Mouse (Mus musculus): ENCODE data around the gene Cstad. TPM values are rescaled to one million over a fixed set of nuclear protein-coding genes. Genes with fewer than 3 reads are reported as not detected.
A peak's percentile ranks its signal among the peaks of the same experiment; 100 is the strongest.

The Cstad gene
- polyA plus RNA-seq, 1 experiment: 0.47 TPM

- H3ac ChIP-seq (ENCODE audit: control insufficient read depth, insufficient read length, low read depth): no peak overlapping the region
- no peaks in the 10 kb centered on the region for H3K36me3 ChIP-seq (ENCODE audit: control insufficient read depth, insufficient read depth)
- no peaks in the 10 kb centered on the region for H3K79me3 ChIP-seq (ENCODE audit: low read depth)
- H3K79me2 ChIP-seq (ENCODE audit: control insufficient read depth, insufficient read depth): no peaks in the 10 kb centered on the region
- TF ChIP-seq FOSL1 (IDR thresholded peaks at IDR 0.05; ENCODE audit: insufficient read depth, low read length, poor library complexity, severe bottlenecking) (no peak), CEBPB (IDR thresholded peaks at IDR 0.05; ENCODE audit: low read depth) (no peak), CTCF (IDR thresholded peaks at IDR 0.05; ENCODE audit: control insufficient read depth, insufficient read depth, insufficient read length) (no peak), MAX (IDR thresholded peaks at IDR 0.05) (no peak), USF1 (IDR thresholded peaks at IDR 0.05; ENCODE audit: low read depth) (no peak), MYOD1 (IDR thresholded peaks at IDR 0.05; ENCODE audit: control insufficient read depth, insufficient read length, low read depth) (no peak), MYOG (IDR thresholded peaks at IDR 0.05; ENCODE audit: control insufficient read depth, extremely low read depth, insufficient read length) (no peak)
- H3K27me3 ChIP-seq (ENCODE audit: control insufficient read depth, insufficient read depth, insufficient read length): no peaks in the 10 kb centered on the region
- no peak overlapping the region for H3K4me3 ChIP-seq (ENCODE audit: insufficient read depth, poor library complexity, severe bottlenecking)
Observed at GRCm38 (mm10) chr2:30623873-30624272, 29.0 kb downstream of the Cstad start.

GRCm38 (mm10) chr2:30625296-30625826 lies 30.5 kb downstream of the Cstad start:
- no peaks in the 10 kb centered on the region for H3K36me3 ChIP-seq (ENCODE audit: control insufficient read depth, insufficient read depth)
- H3ac ChIP-seq (ENCODE audit: control insufficient read depth, insufficient read length, low read depth): no peak overlapping the region
- no peak for TF ChIP-seq FOSL1 (IDR thresholded peaks at IDR 0.05; ENCODE audit: insufficient read depth, low read length, poor library complexity, severe bottlenecking)
- no peak for TF ChIP-seq MAX (IDR thresholded peaks at IDR 0.05)
- TF ChIP-seq MYOD1 (IDR thresholded peaks at IDR 0.05; ENCODE audit: control insufficient read depth, insufficient read length, low read depth): no peak
- no peak for TF ChIP-seq CTCF (IDR thresholded peaks at IDR 0.05; ENCODE audit: control insufficient read depth, insufficient read depth, insufficient read length)
- TF ChIP-seq USF1 (IDR thresholded peaks at IDR 0.05; ENCODE audit: low read depth): no peak
- TF ChIP-seq CEBPB (IDR thresholded peaks at IDR 0.05; ENCODE audit: low read depth): no peak
- no peak for TF ChIP-seq MYOG (IDR thresholded peaks at IDR 0.05; ENCODE audit: control insufficient read depth, extremely low read depth, insufficient read length)
- H3K27me3 ChIP-seq (ENCODE audit: control insufficient read depth, insufficient read depth, insufficient read length): no peaks in the 10 kb centered on the region
- no peaks in the 10 kb centered on the region for H3K79me3 ChIP-seq (ENCODE audit: low read depth)
- no peak overlapping the region for H3K4me3 ChIP-seq (ENCODE audit: insufficient read depth, poor library complexity, severe bottlenecking)
- H3K79me2 ChIP-seq (ENCODE audit: control insufficient read depth, insufficient read depth): no peaks in the 10 kb centered on the region

GRCm38 (mm10) chr2:30626058-30626675 lies 31.3 kb downstream of the Cstad start:
- Histone ChIP-seq H3ac (ENCODE audit: control insufficient read depth, insufficient read length, low read depth) (no peak overlapping the region), H3K27me3 (ENCODE audit: control insufficient read depth, insufficient read depth, insufficient read length) (no peaks in the 10 kb centered on the region), H3K36me3 (ENCODE audit: control insufficient read depth, insufficient read depth) (no peaks in the 10 kb centered on the region), H3K4me3 (ENCODE audit: insufficient read depth, poor library complexity, severe bottlenecking) (no peak overlapping the region), H3K79me2 (ENCODE audit: control insufficient read depth, insufficient read depth) (no peaks in the 10 kb centered on the region), H3K79me3 (ENCODE audit: low read depth) (no peaks in the 10 kb centered on the region)
- TF ChIP-seq MYOD1 (IDR thresholded peaks at IDR 0.05; ENCODE audit: control insufficient read depth, insufficient read length, low read depth) (no peak), MYOG (IDR thresholded peaks at IDR 0.05; ENCODE audit: control insufficient read depth, extremely low read depth, insufficient read length) (no peak), CTCF (IDR thresholded peaks at IDR 0.05; ENCODE audit: control insufficient read depth, insufficient read depth, insufficient read length) (no peak)

GRCm38 (mm10) chr2:30627338-30627737 lies 32.5 kb downstream of the Cstad start:
- no peaks in the 10 kb centered on the region for H3K36me3 ChIP-seq (ENCODE audit: control insufficient read depth, insufficient read depth)
- H3ac ChIP-seq (ENCODE audit: control insufficient read depth, insufficient read length, low read depth): no peak overlapping the region
- no peaks in the 10 kb centered on the region for H3K79me2 ChIP-seq (ENCODE audit: control insufficient read depth, insufficient read depth)
- H3K4me3 ChIP-seq (ENCODE audit: insufficient read depth, poor library complexity, severe bottlenecking): no peak overlapping the region
- TF ChIP-seq MYOG (IDR thresholded peaks at IDR 0.05; ENCODE audit: control insufficient read depth, extremely low read depth, insufficient read length): no peak
- no peak for TF ChIP-seq MYOD1 (IDR thresholded peaks at IDR 0.05; ENCODE audit: control insufficient read depth, insufficient read length, low read depth)
- no peaks in the 10 kb centered on the region for H3K27me3 ChIP-seq (ENCODE audit: control insufficient read depth, insufficient read depth, insufficient read length)
- no peaks in the 10 kb centered on the region for H3K79me3 ChIP-seq (ENCODE audit: low read depth)

GRCm38 (mm10) chr2:30628374-30628773 lies 33.5 kb downstream of the Cstad start:
- no peaks in the 10 kb centered on the region for H3K27me3 ChIP-seq (ENCODE audit: control insufficient read depth, insufficient read depth, insufficient read length)
- H3K79me2 ChIP-seq (ENCODE audit: control insufficient read depth, insufficient read depth): no peaks in the 10 kb centered on the region
- TF ChIP-seq FOSL1 (IDR thresholded peaks at IDR 0.05; ENCODE audit: insufficient read depth, low read length, poor library complexity, severe bottlenecking) (peak; percentile 24), MYOG (IDR thresholded peaks at IDR 0.05; ENCODE audit: control insufficient read depth, extremely low read depth, insufficient read length) (no peak), MYOD1 (IDR thresholded peaks at IDR 0.05; ENCODE audit: control insufficient read depth, insufficient read length, low read depth) (peak; percentile 48)
- H3K79me3 ChIP-seq (ENCODE audit: low read depth): no peaks in the 10 kb centered on the region
- H3K4me3 ChIP-seq (ENCODE audit: insufficient read depth, poor library complexity, severe bottlenecking): no peak overlapping the region
- no peak overlapping the region for H3ac ChIP-seq (ENCODE audit: control insufficient read depth, insufficient read length, low read depth)
- H3K36me3 ChIP-seq (ENCODE audit: control insufficient read depth, insufficient read depth): no peaks in the 10 kb centered on the region

- no peaks in the 10 kb centered on the region for H3K27me3 ChIP-seq (ENCODE audit: control insufficient read depth, insufficient read depth, insufficient read length)
- no peaks in the 10 kb centered on the region for H3K79me2 ChIP-seq (ENCODE audit: control insufficient read depth, insufficient read depth)
- no peak overlapping the region for H3ac ChIP-seq (ENCODE audit: control insufficient read depth, insufficient read length, low read depth)
- H3K4me3 ChIP-seq (ENCODE audit: insufficient read depth, poor library complexity, severe bottlenecking): no peak overlapping the region
- TF ChIP-seq MYOD1 (IDR thresholded peaks at IDR 0.05; ENCODE audit: control insufficient read depth, insufficient read length, low read depth) (no peak), MYOG (IDR thresholded peaks at IDR 0.05; ENCODE audit: control insufficient read depth, extremely low read depth, insufficient read length) (no peak), USF1 (IDR thresholded peaks at IDR 0.05; ENCODE audit: low read depth) (no peak), CEBPB (IDR thresholded peaks at IDR 0.05; ENCODE audit: low read depth) (no peak), CTCF (IDR thresholded peaks at IDR 0.05; ENCODE audit: control insufficient read depth, insufficient read depth, insufficient read length) (no peak), FOSL1 (IDR thresholded peaks at IDR 0.05; ENCODE audit: insufficient read depth, low read length, poor library complexity, severe bottlenecking) (no peak)
- H3K36me3 ChIP-seq (ENCODE audit: control insufficient read depth, insufficient read depth): no peaks in the 10 kb centered on the region
- H3K79me3 ChIP-seq (ENCODE audit: low read depth): no peaks in the 10 kb centered on the region
Observed at GRCm38 (mm10) chr2:30629038-30629761, 34.4 kb downstream of the Cstad start.

All from C2C12 (cell line).